Mouse (Mus musculus) ES-E14 (cell line): ENCODE data around the gene Nap1l5.

Source experiments
- CHD2 ChIP-seq: IDR thresholded peaks from 2 replicates; pipeline ENCODE4 v1.6.1; 2014; ENCODE audit warnings: mild to moderate bottlenecking, low read depth, low read length, inconsistent platforms
- HCFC1 ChIP-seq: IDR thresholded peaks from 2 replicates; pipeline ENCODE4 v1.6.1; 2012; ENCODE audit warnings: low read length, inconsistent platforms, borderline replicate concordance; ENCODE audit not compliant: insufficient read depth
- MAFK ChIP-seq: IDR thresholded peaks from 2 replicates; pipeline ENCODE4 v1.6.1; 2014; ENCODE audit warnings: mild to moderate bottlenecking, low read depth, low read length, inconsistent platforms; ENCODE audit not compliant: insufficient read depth
- ZC3H11A ChIP-seq: IDR thresholded peaks from 2 replicates; pipeline ENCODE4 v1.6.1; 2012; ENCODE audit warnings: low read depth, mild to moderate bottlenecking, inconsistent platforms, low read length, borderline replicate concordance
- ZNF384 ChIP-seq: IDR thresholded peaks from 2 replicates; pipeline ENCODE4 v1.6.1; 2012; ENCODE audit warnings: low read depth, low read length, inconsistent platforms

GRCm38 (mm10) chr6:58921623-58922022, 14.7 kb upstream of the Nap1l5 start:
- TF ChIP-seq ZC3H11A (no peak), HCFC1 (no peak), CHD2 (no peak), MAFK (no peak), ZNF384 (no peak)
